Mouse (Mus musculus): Measurements from ENCODE around the gene Rtl3. TPM values are rescaled to one million over a fixed set of nuclear protein-coding genes. Genes with fewer than 3 reads are reported as not detected.

The Rtl3 gene
- total and polyA plus RNA-seq, 3 experiments: not detected

Other genes starting within 250 kb of the Rtl3 start
- 0.59 and 1.1 TPM in 2 replicates for gene Cysltr1, start 237.0 kb downstream of the Rtl3 start, total RNA-seq (2012; rRNA removed)
- gene Cysltr1, start 237.0 kb downstream of the Rtl3 start, total RNA-seq (2014; rRNA removed): not detected in 2 replicates
- gene Cysltr1, start 237.0 kb downstream of the Rtl3 start, polyA plus RNA-seq (2012; ENCODE audit: insufficient read length, low read depth): 0.15 TPM in 1 of 2 replicates, not detected in the other
- 0.25 and 0.29 TPM in 2 replicates for gene Lpar4, start 80.0 kb upstream of the Rtl3 start, total RNA-seq (2012; rRNA removed)
- not detected in 2 replicates for gene Lpar4, start 80.0 kb upstream of the Rtl3 start, total RNA-seq (2014; rRNA removed)
- not detected in 2 replicates for gene Lpar4, start 80.0 kb upstream of the Rtl3 start, polyA plus RNA-seq (2012; ENCODE audit: insufficient read length, low read depth)
- gene P2ry10, start 247.8 kb upstream of the Rtl3 start, total RNA-seq (2012; rRNA removed): 8.3 and 9.0 TPM in 2 replicates
- 42.2 and 47.4 TPM in 2 replicates for gene P2ry10, start 247.8 kb upstream of the Rtl3 start, total RNA-seq (2014; rRNA removed)
- 9.0 and 9.7 TPM in 2 replicates for gene P2ry10, start 247.8 kb upstream of the Rtl3 start, polyA plus RNA-seq (2012; ENCODE audit: insufficient read length, low read depth)

Data from CH12.LX (cell line).